Comparison of ENCODE assay signal across 8 mouse cellular contexts in genomic region chr12:51866226-51866910, GRCm38 (mm10). TPM values are rescaled to one million over a fixed set of nuclear protein-coding genes. Genes with fewer than 3 reads are reported as not detected.
DNase-seq lines count a peak whose midpoint lies in the region; ATAC-seq and TF ChIP-seq lines count a peak whose summit lies in the region.

No protein-coding gene starts in this region.

- peaks cover 38% of the 10 kb centered on the region for H3K4me1 ChIP-seq in liver, embryonic 15.5 days (replicated peaks)
- peaks cover 13% of the 10 kb centered on the region for H3K4me1 ChIP-seq in neural tube, embryonic 13.5 days (replicated peaks)

- no peak overlapping the region; the same call in 1 of the 2 replicates for H3K4me3 ChIP-seq in layer of hippocampus, adult 2 months
- no peak overlapping the region for H3K4me3 ChIP-seq in liver, embryonic 15.5 days (replicated peaks)
- no peak overlapping the region for H3K4me3 ChIP-seq in neural tube, embryonic 13.5 days

- H3K9ac ChIP-seq in liver, embryonic 15.5 days = no peak overlapping the region
- no peak overlapping the region for H3K9ac ChIP-seq in neural tube, embryonic 13.5 days

- peak overlapping the region; percentile 63; the same call in 1 of the 2 replicates for H3K27ac ChIP-seq in layer of hippocampus, adult 2 months
- peak overlapping the region; percentile 77 for H3K27ac ChIP-seq in liver, embryonic 15.5 days (replicated peaks)
- H3K27ac ChIP-seq in neural tube, embryonic 13.5 days (replicated peaks) = 0 out of 2 replicates have a peak overlapping the region, but pooled peaks have one; percentile 42

- peak; percentile 74 for ATAC-seq in activated CD4-positive, CD25-positive, alpha-beta regulatory T cell, adult 4 months
- ATAC-seq in liver, embryonic 15.5 days (ENCODE audit: insufficient read depth) = peak; percentile 22; the same call in 1 of the 2 replicates
- ATAC-seq in neural tube, embryonic 13.5 days (ENCODE audit: low read depth) = no peak; the same call in 1 of the 2 replicates

- H3K4me2 ChIP-seq in liver, embryonic 15.5 days = 0 out of 2 replicates have a peak overlapping the region, but pooled peaks have one; percentile 7
- H3K4me2 ChIP-seq in neural tube, embryonic 13.5 days = no peak overlapping the region

- no peaks in the 10 kb centered on the region for H3K36me3 ChIP-seq in liver, embryonic 15.5 days (replicated peaks)
- no peaks in the 10 kb centered on the region for H3K36me3 ChIP-seq in neural tube, embryonic 13.5 days

- no peaks in the 10 kb centered on the region for H3K27me3 ChIP-seq in liver, embryonic 15.5 days
- H3K27me3 ChIP-seq in neural tube, embryonic 13.5 days = no peaks in the 10 kb centered on the region

- H3K9me3 ChIP-seq in liver, embryonic 15.5 days (replicated peaks) = no peaks in the 10 kb centered on the region
- H3K9me3 ChIP-seq in neural tube, embryonic 13.5 days = no peaks in the 10 kb centered on the region

- no peak for DNase-seq in layer of hippocampus, adult 2 months (ENCODE audit: low spot score in 2 of 2)
- DNase-seq in layer of hippocampus, adult 11-12 months (ENCODE audit: low spot score) = no peak
- peak; percentile 41 for DNase-seq in gastrocnemius, postnatal 10 days
- DNase-seq in right cerebral cortex, adult 18-20 months = no peak
- no peak for DNase-seq in left cerebral cortex, adult 11 months (ENCODE audit: low spot score)

- no peak for TF ChIP-seq CTCF in layer of hippocampus, adult 2 months (conservative IDR thresholded peaks at IDR 0.05)

- 56% methylated on average over 13 of the region's 13 CpGs for WGBS in liver, embryonic 15.5 days (ENCODE audit: insufficient replicate concordance)
- WGBS in neural tube, embryonic 13.5 days = 70% methylated on average over 13 of the region's 13 CpGs

RNA-seq across cellular contexts. Expression of gene Hectd1, which starts 37.0 kb away (rescaled TPM):
- total RNA-seq in layer of hippocampus, adult 2 months (2021) = 10 to 100 TPM; 84.2 to 84.3 TPM
- polyA plus RNA-seq in activated CD4-positive, CD25-positive, alpha-beta regulatory T cell, adult 4 months (2017; shearing (Covaris generic)) = 10 to 100 TPM; 58.5 to 73.1 TPM
- total RNA-seq in gastrocnemius, postnatal 10 days (2021) = 10 to 100 TPM; 85.6 to 90.6 TPM
- 24.0 and 29.4 TPM in 2 replicates for polyA plus RNA-seq in liver, embryonic 15.5 days (2015; fragmentation: Nextera tagmentation; extraction: Ambion mirVana)
- 35.9 and 39.8 TPM in 2 replicates for polyA plus RNA-seq in neural tube, embryonic 13.5 days (2015; fragmentation: Nextera tagmentation; extraction: Ambion mirVana)
